Mouse (Mus musculus): ENCODE data around the gene Dnmbp. TPM values are rescaled to one million over a fixed set of nuclear protein-coding genes. Genes with fewer than 3 reads are reported as not detected.

Dnmbp gene
- total and polyA plus RNA-seq, 3 experiments = 5.4 to 9.4 TPM; not detected in 1

- peaks cover 5 to 11% of the 10 kb centered on the region in 2 experiments; a peak in 3 of 4 replicates for H3K4me1 ChIP-seq (ENCODE audit: control insufficient read depth in 1 of 2, insufficient read depth in 2 of 2, low read length in 2 of 2)
- H3K36me3 ChIP-seq (ENCODE audit: control insufficient read depth in 1 of 2, insufficient read depth in 2 of 2, low read length in 2 of 2) = peaks cover 0 to 9% of the 10 kb centered on the region in 2 experiments; a peak in 2 of 4 replicates
- no peak overlapping the region for H3K4me3 ChIP-seq (ENCODE audit: control insufficient read depth in 1 of 2, insufficient read depth in 1 of 2, low read depth in 2 of 2, low read length in 2 of 2)
- H3K9ac ChIP-seq (ENCODE audit: control insufficient read depth, low read depth, low read length, poor library complexity, severe bottlenecking) = no peak overlapping the region
- no peaks in the 10 kb centered on the region for H3K27me3 ChIP-seq (ENCODE audit: control insufficient read depth in 1 of 2, insufficient read depth in 2 of 2, low read length in 2 of 2)
- DNase-seq (ENCODE audit: low read depth, low spot score) = no peak
- H3K27ac ChIP-seq (ENCODE audit: control insufficient read depth, low read depth, low read length) = no peak overlapping the region
- no peaks in the 10 kb centered on the region for H3K79me2 ChIP-seq (ENCODE audit: control insufficient read depth, insufficient read depth, low read length, poor library complexity)
- TF ChIP-seq KAT2A (conservative IDR thresholded peaks at IDR 0.05; ENCODE audit: low read depth, low read length) = no peak
- no peak for TF ChIP-seq NELFE (IDR thresholded peaks at IDR 0.05; ENCODE audit: low read depth, low read length)
- TF ChIP-seq MXI1 (IDR thresholded peaks at IDR 0.05; ENCODE audit: low read depth, low read length) = no peak
- TF ChIP-seq ZKSCAN1 (IDR thresholded peaks at IDR 0.05; ENCODE audit: low read depth, low read length) = no peak
- no peak for TF ChIP-seq MAFK (IDR thresholded peaks at IDR 0.05; ENCODE audit: borderline replicate concordance, low read depth, low read length)
- TF ChIP-seq MAX (IDR thresholded peaks at IDR 0.05; ENCODE audit: low read length) = no peak
- no peak for TF ChIP-seq ETS1 (IDR thresholded peaks at IDR 0.05; ENCODE audit: low read depth, low read length)
- TF ChIP-seq RAD21 (IDR thresholded peaks at IDR 0.05; ENCODE audit: low read depth, low read length) = no peak
- TF ChIP-seq ZMIZ1 (IDR thresholded peaks at IDR 0.05; ENCODE audit: low read depth, low read length) = no peak
- TF ChIP-seq ZC3H11A (IDR thresholded peaks at IDR 0.05; ENCODE audit: low read depth, low read length) = no peak
- TF ChIP-seq GABPA (IDR thresholded peaks at IDR 0.05; ENCODE audit: low read depth, low read length) = no peak
- no peak for TF ChIP-seq EP300 (IDR thresholded peaks at IDR 0.05; ENCODE audit: low read depth in 1 of 2, low read length in 2 of 2)
- TF ChIP-seq ZNF384 (IDR thresholded peaks at IDR 0.05; ENCODE audit: low read depth, low read length) = no peak
- H3K9me3 ChIP-seq (replicated peaks; ENCODE audit: insufficient read depth, low read length) = no peaks in the 10 kb centered on the region
Measured at GRCm38 (mm10) chr19:43977799-43978198, 37.8 kb upstream of the Dnmbp start.

- H3K9ac ChIP-seq (ENCODE audit: control insufficient read depth, low read depth, low read length, poor library complexity, severe bottlenecking) = no peak overlapping the region
- no peaks in the 10 kb centered on the region for H3K79me2 ChIP-seq (ENCODE audit: control insufficient read depth, insufficient read depth, low read length, poor library complexity)
- H3K27me3 ChIP-seq (ENCODE audit: control insufficient read depth in 1 of 2, insufficient read depth in 2 of 2, low read length in 2 of 2) = no peaks in the 10 kb centered on the region
- H3K4me3 ChIP-seq (ENCODE audit: control insufficient read depth in 1 of 2, insufficient read depth in 1 of 2, low read depth in 2 of 2, low read length in 2 of 2) = no peak overlapping the region
- peaks cover 0 to 9% of the 10 kb centered on the region in 2 experiments; a peak in 2 of 4 replicates for H3K36me3 ChIP-seq (ENCODE audit: control insufficient read depth in 1 of 2, insufficient read depth in 2 of 2, low read length in 2 of 2)
- H3K4me1 ChIP-seq (ENCODE audit: control insufficient read depth in 1 of 2, insufficient read depth in 2 of 2, low read length in 2 of 2) = peaks cover 5 to 11% of the 10 kb centered on the region in 2 experiments; a peak in 3 of 4 replicates
- H3K27ac ChIP-seq (ENCODE audit: control insufficient read depth, low read depth, low read length) = no peak overlapping the region
- no peak for DNase-seq (ENCODE audit: low read depth, low spot score)
- no peaks in the 10 kb centered on the region for H3K9me3 ChIP-seq (replicated peaks; ENCODE audit: insufficient read depth, low read length)
- TF ChIP-seq E2F4 (IDR thresholded peaks at IDR 0.05; ENCODE audit: borderline replicate concordance, low read depth, low read length) (no peak), TAL1 (IDR thresholded peaks at IDR 0.05; ENCODE audit: low read length) (no peak), ELF1 (IDR thresholded peaks at IDR 0.05; ENCODE audit: low read depth, low read length) (no peak), POLR2AphosphoS2 (IDR thresholded peaks at IDR 0.05; ENCODE audit: low read length) (no peak), USF2 (IDR thresholded peaks at IDR 0.05; ENCODE audit: borderline replicate concordance in 1 of 2, insufficient read depth in 1 of 2, low read depth in 1 of 2, low read length in 2 of 2) (no peak), HCFC1 (IDR thresholded peaks at IDR 0.05; ENCODE audit: low read depth, low read length) (no peak), RAD21 (IDR thresholded peaks at IDR 0.05; ENCODE audit: low read depth, low read length) (no peak), MYB (IDR thresholded peaks at IDR 0.05; ENCODE audit: low read depth, low read length) (no peak), POLR2AphosphoS5 (IDR thresholded peaks at IDR 0.05; ENCODE audit: borderline replicate concordance, low read depth, low read length) (no peak), MEF2A (IDR thresholded peaks at IDR 0.05; ENCODE audit: extremely low read depth, insufficient replicate concordance, low read depth, low read length, poor library complexity, severe bottlenecking) (no peak), RCOR1 (IDR thresholded peaks at IDR 0.05; ENCODE audit: low read depth, low read length) (no peak), ZKSCAN1 (IDR thresholded peaks at IDR 0.05; ENCODE audit: low read depth, low read length) (no peak), NELFE (IDR thresholded peaks at IDR 0.05; ENCODE audit: low read depth, low read length) (no peak), JUND (IDR thresholded peaks at IDR 0.05; ENCODE audit: low read depth, low read length) (no peak), POLR2A (IDR thresholded peaks at IDR 0.05; ENCODE audit: control insufficient read depth in 1 of 2, insufficient read depth in 1 of 2, low read depth in 1 of 2, low read length in 2 of 2, poor library complexity in 1 of 2) (no peak), TCF12 (IDR thresholded peaks at IDR 0.05; ENCODE audit: low read depth, low read length) (no peak), TBP (IDR thresholded peaks at IDR 0.05; ENCODE audit: low read depth, low read length) (no peak), ZNF384 (IDR thresholded peaks at IDR 0.05; ENCODE audit: low read depth, low read length) (no peak), MYC (IDR thresholded peaks at IDR 0.05; ENCODE audit: low read depth, low read length) (no peak), KAT2A (conservative IDR thresholded peaks at IDR 0.05; ENCODE audit: low read depth, low read length) (no peak)
Measured at GRCm38 (mm10) chr19:43976661-43977060, 36.7 kb upstream of the Dnmbp start.

All from MEL (cell line).